Mouse (Mus musculus) E14TG2a.4 (cell line): ENCODE measurements at regions not wholly inside any gene's neighbourhood (a gene's known extent, or its start where the extent isn't known, plus 50 kb on each side); places are given as distances from the start of the nearest gene placed in this dataset.

ENCODE experiments used
- CTCF ChIP-seq: conservative IDR thresholded peaks from 2 replicates; pipeline ENCODE4 v1.5.1; 2014; ENCODE audit warnings: low read length
- NANOG ChIP-seq: IDR thresholded peaks from 2 replicates; pipeline ENCODE4 v1.6.1; 2014; ENCODE audit warnings: borderline replicate concordance, low read length, mixed read lengths
- POU5F1 ChIP-seq: IDR thresholded peaks from 2 replicates; pipeline ENCODE4 v1.6.1; 2014; ENCODE audit warnings: low read length, borderline replicate concordance

GRCm38 (mm10) chr4:153781271-153781670, 175.8 kb upstream of the A430005L14Rik start:
- TF ChIP-seq CTCF (no peak), POU5F1 (no peak), NANOG (no peak)
